Mouse (Mus musculus) liver, postnatal 0 days (tissue): Measurements from ENCODE around the gene Prex1. TPM values are rescaled to one million over a fixed set of nuclear protein-coding genes. Genes with fewer than 3 reads are reported as not detected.
"Not testable (repeated sequence)": the region's sequence is repeated elsewhere in the genome, so short reads cannot be mapped to it uniquely, and the experiment has no call there.

Experiments
- ATAC-seq: fragments of 200-750 bp; cut with Nextera tagmentation; 2 replicates; pipeline ENCODE4 v1.8.0; 2017; ENCODE audit warnings: mild to moderate bottlenecking, moderate library complexity
- DNase-seq: peaks from one replicate; pipeline ENCODE4 v3.0.0-alpha.2; 2016
- H3K27ac ChIP-seq: fragments of 300-500 bp; sonication (generic); 2 replicates; pipeline ENCODE4 v1.5.1; 2014; ENCODE audit warnings: antibody characterized with exemption, moderate library complexity, mild to moderate bottlenecking, low read depth
- H3K27me3 ChIP-seq: fragments of 300-500 bp; sonication (generic); 2 replicates; pipeline ENCODE4 v1.6.1; 2014; ENCODE audit warnings: low read length, control low read depth, mixed read lengths; ENCODE audit not compliant: insufficient read depth
- H3K36me3 ChIP-seq: fragments of 300-500 bp; sonication (generic); replicated peaks from 2 replicates; pipeline ENCODE4 v1.6.1; 2014; ENCODE audit warnings: mild to moderate bottlenecking, control low read depth, low read length, moderate library complexity, mixed read lengths; ENCODE audit not compliant: insufficient read depth
- H3K4me1 ChIP-seq: fragments of 300-500 bp; sonication (generic); 2 replicates; pipeline ENCODE4 v1.6.1; 2014; ENCODE audit warnings: antibody characterized with exemption, mild to moderate bottlenecking, control low read depth; ENCODE audit not compliant: insufficient read depth
- H3K4me2 ChIP-seq: fragments of 300-500 bp; sonication (generic); 2 replicates; pipeline ENCODE4 v1.6.1; 2014; ENCODE audit warnings: low read depth, mild to moderate bottlenecking, low read length, moderate library complexity, mixed read lengths
- H3K4me3 ChIP-seq: fragments of 300-500 bp; sonication (generic); 2 replicates; pipeline ENCODE4 v1.5.1; 2014; ENCODE audit warnings: low read depth, low read length
- H3K9ac ChIP-seq: fragments of 300-500 bp; sonication (generic); replicated peaks from 2 replicates; pipeline ENCODE4 v1.6.1; 2014; ENCODE audit warnings: mild to moderate bottlenecking, moderate library complexity
- H3K9me3 ChIP-seq: fragments of 300-500 bp; sonication (generic); 2 replicates; pipeline ENCODE4 v1.6.1; 2016; ENCODE audit warnings: mild to moderate bottlenecking, control low read depth, low read length, mixed read lengths
- CTCF ChIP-seq: sonication (generic); IDR thresholded peaks from 2 replicates; pipeline ENCODE4 v1.5.1; 2016; ENCODE audit warnings: antibody characterized with exemption, low read depth
- EP300 ChIP-seq: IDR thresholded peaks from 2 replicates; pipeline ENCODE4 v1.6.1; 2016; ENCODE audit warnings: antibody characterized with exemption, low read depth, mild to moderate bottlenecking
- WGBS: fragments of 180-500 bp; shearing (Covaris S2); extraction: QIAGEN DNeasy Blood & Tissue Kit; methylation state at CpG from one replicate; pipeline ENCODE4 v1.1.7; 2014; ENCODE audit not compliant: insufficient replicate concordance; 5-methylcytosine and 5-hydroxymethylcytosine counted together
- polyA plus RNA-seq: library from polyadenylated mRNA; unstranded; fragments of >200 nt; fragmentation: Nextera tagmentation; extraction: Ambion mirVana; gene quantifications from 2 replicates; pipeline ENCODE4 v1.2.1, GENCODE M21; 2015

Prex1 gene
- polyA plus RNA-seq, 1 experiment from 2014 or later: 6.3 TPM

GRCm38 (mm10) chr2:166732860-166733259 lies 19.2 kb upstream of the Prex1 start:
- H3K9ac ChIP-seq: no peak overlapping the region
- no peaks in the 10 kb centered on the region for H3K36me3 ChIP-seq
- H3K4me1 ChIP-seq: peaks cover 9% of the 10 kb centered on the region
- ATAC-seq (no peak), DNase-seq (no peak)
- TF ChIP-seq EP300 (no peak), CTCF (no peak)
- H3K4me3 ChIP-seq: no peak overlapping the region
- H3K9me3 ChIP-seq: no peaks in the 10 kb centered on the region
- H3K4me2 ChIP-seq: no peak overlapping the region
- 57% methylated on average over 2 of the region's 2 CpGs for WGBS
- no peak overlapping the region for H3K27ac ChIP-seq
- no peaks in the 10 kb centered on the region for H3K27me3 ChIP-seq

DNA sequence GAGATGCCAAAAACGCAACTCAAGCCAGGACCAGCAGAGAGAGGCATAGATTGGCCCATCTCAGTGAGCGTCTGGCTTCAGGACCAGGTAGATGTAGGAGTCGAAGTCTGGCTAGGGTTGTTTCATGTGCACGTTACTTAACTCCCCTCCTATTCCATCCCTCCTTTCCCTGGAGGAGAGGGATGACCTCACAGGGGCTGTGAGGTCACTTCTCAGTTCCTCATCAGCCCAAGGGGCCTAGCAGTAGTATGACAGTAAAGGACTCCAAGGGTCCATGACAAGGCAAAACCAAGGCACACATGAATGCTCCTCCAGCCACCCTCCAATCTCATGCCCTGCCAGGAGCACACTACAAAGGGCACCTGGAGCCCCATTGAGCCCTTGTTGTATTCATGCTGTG lies 18.5 kb upstream of the Prex1 start:
- Histone ChIP-seq H3K36me3 (no peaks in the 10 kb centered on the region), H3K27ac (no peak overlapping the region), H3K4me1 (peaks cover 9% of the 10 kb centered on the region), H3K9me3 (no peaks in the 10 kb centered on the region), H3K27me3 (no peaks in the 10 kb centered on the region), H3K9ac (no peak overlapping the region), H3K4me3 (no peak overlapping the region), H3K4me2 (no peak overlapping the region)
- no peak for DNase-seq
- no peak for TF ChIP-seq EP300
- TF ChIP-seq CTCF: no peak
- WGBS: 80% methylated on average over 4 of the region's 4 CpGs
- ATAC-seq: no peak

GRCm38 (mm10) chr2:166731102-166731883 lies 17.7 kb upstream of the Prex1 start:
- H3K9me3 ChIP-seq, H3K4me1 ChIP-seq, H3K4me3 ChIP-seq, ATAC-seq, H3K27ac ChIP-seq, H3K9ac ChIP-seq, H3K36me3 ChIP-seq, H3K4me2 ChIP-seq, H3K27me3 ChIP-seq, DNase-seq: not testable (repeated sequence)
- WGBS: 64% methylated on average over 1 of the region's 1 CpGs

DNA sequence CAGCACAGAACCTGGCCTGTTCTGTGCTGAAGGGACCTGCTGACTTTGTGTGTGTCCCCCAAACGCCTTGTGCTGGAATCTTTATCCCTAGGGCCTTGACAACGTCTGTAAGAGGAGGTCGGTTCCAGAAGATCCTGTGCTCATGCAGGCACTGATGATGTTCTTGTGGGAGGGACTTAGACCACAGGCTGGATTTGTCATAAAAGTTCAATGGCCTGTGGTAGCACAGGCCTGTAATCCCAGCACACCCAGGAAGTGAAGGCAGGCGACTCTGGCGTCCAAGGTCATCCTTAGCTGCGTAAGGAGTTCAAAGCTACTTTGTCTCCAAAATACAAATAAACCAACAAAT lies 16.9 kb upstream of the Prex1 start:
- Histone ChIP-seq H3K4me1 (peaks cover 9% of the 10 kb centered on the region), H3K27me3 (no peaks in the 10 kb centered on the region), H3K9ac (no peak overlapping the region), H3K27ac (no peak overlapping the region), H3K36me3 (no peaks in the 10 kb centered on the region), H3K4me3 (no peak overlapping the region), H3K4me2 (no peak overlapping the region), H3K9me3 (no peaks in the 10 kb centered on the region)
- DNase-seq: no peak
- 69% methylated on average over 6 of the region's 6 CpGs for WGBS
- ATAC-seq: no peak
- TF ChIP-seq EP300: no peak
- TF ChIP-seq CTCF: no peak

DNA sequence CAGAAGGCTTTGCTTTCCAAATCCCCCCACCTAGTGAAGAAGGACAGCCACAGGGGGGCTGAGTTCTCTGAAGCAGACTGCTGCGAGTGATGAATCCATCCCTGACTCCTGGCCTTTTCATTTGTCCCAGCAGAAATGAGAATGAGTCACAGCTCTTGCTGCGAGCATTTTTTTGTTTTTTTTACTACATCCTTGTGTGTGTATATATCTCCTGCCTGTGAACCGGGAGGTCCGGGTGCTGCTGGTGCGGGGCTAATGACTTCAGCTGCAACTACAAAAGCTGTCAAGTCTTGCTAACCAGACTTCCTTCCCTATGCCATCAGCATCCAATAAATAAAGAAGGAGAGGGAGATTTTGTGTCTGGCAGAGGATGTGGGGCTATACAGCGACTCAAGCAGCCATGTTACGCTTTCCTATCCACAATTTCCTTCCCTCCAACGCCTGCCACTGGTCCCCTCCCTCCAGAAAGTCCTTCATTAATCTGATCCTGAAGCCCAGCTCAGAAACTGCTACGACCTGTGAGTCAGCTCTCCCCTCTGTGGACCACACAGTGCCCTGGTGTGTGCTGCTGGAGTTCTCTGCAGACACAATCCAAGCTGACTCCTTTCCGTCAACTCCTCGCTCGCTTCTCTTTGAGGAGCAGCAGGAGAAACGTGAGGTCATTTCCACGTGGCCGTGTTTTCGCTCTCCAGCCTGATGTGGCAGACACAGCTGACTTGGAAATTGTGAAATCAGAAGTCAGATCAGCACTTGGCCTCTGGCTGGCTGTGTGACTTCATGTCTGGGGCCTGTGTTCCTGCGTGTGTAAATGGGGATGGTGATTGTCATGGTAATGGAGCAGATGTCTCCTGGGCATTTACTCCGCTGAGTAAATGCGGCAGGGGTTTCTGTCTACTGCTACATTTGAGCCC lies 16.3 kb upstream of the Prex1 start:
- H3K4me1 ChIP-seq: peaks cover 9% of the 10 kb centered on the region
- ATAC-seq: no peak

DNA sequence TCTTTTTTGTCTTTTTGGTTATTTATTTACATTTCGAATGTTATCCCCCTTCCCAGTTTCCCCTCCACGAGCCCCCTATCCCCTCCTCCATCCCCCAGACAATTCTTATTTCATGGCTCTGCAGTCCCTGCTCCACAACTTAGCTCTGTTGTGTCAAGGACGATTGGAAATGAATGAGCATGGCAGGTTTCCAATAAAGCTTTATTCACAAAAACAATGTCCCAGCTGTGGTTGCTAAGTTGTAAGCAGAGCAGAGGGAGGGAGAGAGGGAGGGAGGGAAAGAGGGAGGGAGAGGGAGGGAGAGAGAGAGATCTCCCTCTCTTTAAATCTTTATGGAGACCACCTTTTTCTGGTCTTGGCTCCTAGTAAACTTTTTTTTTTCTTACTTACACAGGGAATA lies 15.4 kb upstream of the Prex1 start:
- no peak overlapping the region for H3K4me2 ChIP-seq
- TF ChIP-seq EP300: no peak
- TF ChIP-seq CTCF: no peak
- H3K9me3 ChIP-seq: no peaks in the 10 kb centered on the region
- no peak overlapping the region for H3K27ac ChIP-seq
- H3K36me3 ChIP-seq: no peaks in the 10 kb centered on the region
- H3K27me3 ChIP-seq: no peaks in the 10 kb centered on the region
- no peak for ATAC-seq
- H3K4me3 ChIP-seq: no peak overlapping the region
- no peak for DNase-seq
- peaks cover 9% of the 10 kb centered on the region for H3K4me1 ChIP-seq
- H3K9ac ChIP-seq: no peak overlapping the region
- 60% methylated on average over 3 of the region's 3 CpGs for WGBS

More for the DNA sequence above, 16.3 kb upstream of the Prex1 start:
- Histone ChIP-seq H3K4me3 (no peak overlapping the region), H3K4me2 (no peak overlapping the region), H3K27me3 (no peaks in the 10 kb centered on the region), H3K9me3 (no peaks in the 10 kb centered on the region), H3K27ac (no peak overlapping the region), H3K9ac (no peak overlapping the region), H3K36me3 (no peaks in the 10 kb centered on the region)
- WGBS: 43% methylated on average over 19 of the region's 19 CpGs
- DNase-seq: peak; percentile 24
- no peak for TF ChIP-seq CTCF
- TF ChIP-seq EP300: no peak
